Mouse (Mus musculus) liver, adult 2 months (tissue): Measurements from ENCODE around the gene Zfp750. TPM values are rescaled to one million over a fixed set of nuclear protein-coding genes. Genes with fewer than 3 reads are reported as not detected.

Experiments
- DNase-seq: peaks from one replicate; pipeline ENCODE4 v3.0.0-alpha.2; 2011; ENCODE audit warnings: low read depth, low spot score; ENCODE audit errors: extremely low read depth
- H3K27ac ChIP-seq: fragments of 200-500 bp; replicated peaks from 2 replicates; pipeline ENCODE4 v1.5.1; 2012; ENCODE audit warnings: low read depth, mild to moderate bottlenecking, control low read depth, inconsistent platforms, low read length; ENCODE audit not compliant: insufficient read depth
- H3K27me3 ChIP-seq: fragments of 200-500 bp; 2 replicates; pipeline ENCODE4 v1.6.1; 2012; ENCODE audit warnings: mild to moderate bottlenecking, moderate library complexity, low read length, inconsistent platforms; ENCODE audit not compliant: control insufficient read depth, insufficient read depth
- H3K36me3 ChIP-seq: fragments of 200-500 bp; 2 replicates; pipeline ENCODE4 v1.6.1; 2012; ENCODE audit warnings: low read length, inconsistent platforms; ENCODE audit not compliant: control insufficient read depth, insufficient read depth
- H3K4me1 ChIP-seq: fragments of 200-500 bp; 2 replicates; pipeline ENCODE4 v1.6.1; 2011; ENCODE audit warnings: low read length; ENCODE audit not compliant: control insufficient read depth, insufficient read depth
- H3K4me3 ChIP-seq: fragments of 200-500 bp; 2 replicates; pipeline ENCODE4 v1.5.1; 2011; ENCODE audit warnings: low read depth, mild to moderate bottlenecking, control low read depth, low read length, moderate library complexity; ENCODE audit not compliant: insufficient read depth
- H3K79me2 ChIP-seq: fragments of 200-500 bp; 2 replicates; pipeline ENCODE4 v1.6.1; 2012; ENCODE audit warnings: inconsistent platforms, mild to moderate bottlenecking, low read length, moderate library complexity; ENCODE audit not compliant: control insufficient read depth, insufficient read depth
- H3K9ac ChIP-seq: fragments of 200-500 bp; 2 replicates; pipeline ENCODE4 v1.6.1; 2012; ENCODE audit warnings: low read depth, mild to moderate bottlenecking, control low read depth, inconsistent platforms, low read length
- CTCF ChIP-seq: fragments of 200-500 bp; IDR thresholded peaks from 2 replicates; pipeline ENCODE4 v1.5.1; 2011; ENCODE audit warnings: low read depth, low read length, control low read depth
- POLR2A ChIP-seq: fragments of 200-500 bp; IDR thresholded peaks from 2 replicates; pipeline ENCODE4 v1.6.1; 2011; ENCODE audit warnings: low read length, control low read depth; ENCODE audit not compliant: insufficient read depth; ENCODE audit errors: extremely low read depth
- WGBS: fragments of 180-500 bp; shearing (Covaris S2); methylation state at CpG from one replicate; pipeline ENCODE4 v1.1.7; 2018; 5-methylcytosine and 5-hydroxymethylcytosine counted together
- polyA plus RNA-seq: library from polyadenylated mRNA; depleted of rRNA; stranded (reverse); fragments of >200 nt; gene quantifications from 2 replicates; pipeline ENCODE4 v1.2.3, GENCODE M21; 2012
- total RNA-seq: library from RNA; depleted of rRNA; stranded (reverse); fragments of >200 nt; gene quantifications from 2 replicates; pipeline ENCODE4 v1.2.3, GENCODE M21; 2014

The Zfp750 gene
- total and polyA plus RNA-seq, 2 experiments = 1.0 to 3.5 TPM

DNA sequence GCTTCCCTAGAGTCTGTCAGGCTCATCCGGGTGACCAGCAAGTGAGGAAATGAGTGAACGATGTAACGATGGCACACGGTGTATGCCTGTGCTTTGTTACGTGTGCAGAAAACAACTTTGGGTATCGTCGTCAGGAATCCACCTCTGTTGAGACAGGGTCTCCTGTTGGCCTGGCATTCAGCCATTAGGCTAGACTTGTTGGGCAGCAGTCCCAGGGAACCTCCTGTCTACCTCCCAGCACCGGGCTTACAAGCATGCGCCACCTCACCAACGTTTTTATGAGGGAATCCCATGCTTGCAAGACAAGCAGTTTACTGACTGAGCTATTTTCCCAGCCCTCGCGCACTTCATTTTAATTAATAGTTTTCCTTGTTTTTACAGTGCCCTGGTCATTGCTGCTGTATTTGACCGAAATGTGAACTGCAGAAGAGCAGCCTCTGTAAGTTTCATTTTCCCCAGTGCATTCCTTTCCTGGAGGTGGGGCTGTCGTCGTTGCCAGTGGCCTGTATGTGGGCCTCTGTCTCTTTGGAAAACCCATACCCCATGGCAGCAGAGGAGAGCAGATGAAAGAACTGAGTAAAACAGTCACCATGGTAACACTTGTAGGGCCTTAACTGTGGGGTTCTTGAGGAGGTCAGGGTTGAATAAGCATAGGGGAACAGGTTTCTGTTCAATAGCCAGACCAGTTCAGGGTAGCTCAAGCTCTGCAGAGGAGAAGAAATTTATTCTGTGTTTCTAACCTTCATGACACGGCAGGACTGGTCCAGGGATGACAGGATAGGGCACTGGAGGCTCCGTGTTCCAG, 30.9 kb upstream of the Zfp750 start:
- no peaks in the 10 kb centered on the region for H3K27me3 ChIP-seq
- no peaks in the 10 kb centered on the region for H3K36me3 ChIP-seq
- H3K4me1 ChIP-seq = peaks cover 11% of the 10 kb centered on the region; the same call in 1 of the 2 replicates
- peak overlapping the region; percentile 15 for H3K27ac ChIP-seq
- H3K4me3 ChIP-seq = no peak overlapping the region
- no peak for DNase-seq
- no peaks in the 10 kb centered on the region for H3K79me2 ChIP-seq
- WGBS = 71% methylated on average over 17 of the region's 17 CpGs
- TF ChIP-seq CTCF = no peak
- TF ChIP-seq POLR2A = no peak
- H3K9ac ChIP-seq = no peak overlapping the region

DNA sequence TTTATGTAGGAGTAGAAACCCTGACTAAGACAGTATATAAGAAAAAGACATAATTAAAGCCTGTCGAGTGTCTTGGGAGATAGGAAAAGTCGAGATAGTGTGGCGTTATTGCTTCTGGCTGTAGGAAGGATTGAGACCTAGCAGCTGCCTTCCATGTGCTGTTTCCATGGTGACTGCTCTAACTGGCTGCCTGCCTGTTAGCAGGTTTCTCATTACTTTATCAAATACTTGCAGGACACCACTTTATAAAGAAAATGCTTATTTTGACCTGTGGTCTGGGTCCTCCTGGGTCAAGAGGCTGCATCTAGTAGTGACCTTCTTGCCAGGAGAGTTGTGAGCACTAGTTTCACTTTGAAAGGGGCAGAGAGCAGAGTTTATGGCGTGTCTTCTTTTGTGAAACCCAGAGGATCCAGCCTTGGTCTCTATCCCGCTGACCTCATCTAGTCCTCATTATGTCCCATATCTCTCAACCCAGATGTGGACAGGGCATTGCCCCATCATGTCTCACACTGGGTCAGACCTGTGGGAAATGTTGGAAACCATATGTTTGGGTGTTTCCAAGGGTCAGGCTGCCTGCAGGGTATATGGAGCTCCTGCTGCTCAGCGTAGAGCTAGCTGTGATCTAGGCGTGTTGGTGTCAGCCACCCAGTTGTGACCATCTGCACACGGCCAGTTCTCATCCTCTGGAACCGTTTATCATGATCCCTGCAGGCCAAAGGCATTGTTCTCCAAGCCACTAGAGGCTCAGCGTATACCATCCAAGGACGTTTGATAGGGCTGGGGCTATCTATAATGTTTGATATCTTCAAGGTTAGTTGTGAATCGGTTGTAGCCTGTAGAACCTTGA, 30.1 kb upstream of the Zfp750 start:
- H3K4me3 ChIP-seq = no peak overlapping the region
- H3K36me3 ChIP-seq = no peaks in the 10 kb centered on the region
- WGBS = 73% methylated on average over 12 of the region's 12 CpGs
- TF ChIP-seq POLR2A (no peak), CTCF (no peak)
- H3K27ac ChIP-seq = no peak overlapping the region; the same call in 1 of the 2 replicates
- H3K79me2 ChIP-seq = no peaks in the 10 kb centered on the region
- no peak overlapping the region for H3K9ac ChIP-seq
- DNase-seq = no peak
- H3K4me1 ChIP-seq = peaks cover 11% of the 10 kb centered on the region; the same call in 1 of the 2 replicates
- no peaks in the 10 kb centered on the region for H3K27me3 ChIP-seq

DNA sequence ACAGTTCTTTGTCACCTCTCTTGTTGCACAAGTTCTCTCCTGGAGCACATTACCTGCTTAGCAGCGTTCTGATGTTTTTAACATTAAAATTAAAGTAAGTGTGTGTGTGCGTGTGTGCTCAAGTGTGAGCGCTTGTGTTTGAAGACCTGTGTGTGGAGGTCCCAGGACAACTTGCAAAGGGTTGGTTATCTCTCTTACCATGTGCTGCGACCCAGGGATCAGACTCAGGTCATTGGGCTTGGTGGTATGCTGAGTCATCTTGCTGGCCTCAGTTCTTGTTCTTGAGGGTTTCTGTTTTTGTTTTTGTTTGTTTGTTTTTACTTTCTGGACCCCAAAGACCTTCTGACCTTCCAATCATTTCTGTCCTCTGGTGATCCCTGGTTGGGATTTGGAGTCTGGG, 28.8 kb upstream of the Zfp750 start:
- no peak overlapping the region for H3K27ac ChIP-seq
- H3K27me3 ChIP-seq = no peaks in the 10 kb centered on the region
- H3K36me3 ChIP-seq = no peaks in the 10 kb centered on the region
- H3K4me1 ChIP-seq = peaks cover 22% of the 10 kb centered on the region
- no peak for DNase-seq
- no peaks in the 10 kb centered on the region for H3K79me2 ChIP-seq
- 91% methylated on average over 4 of the region's 4 CpGs for WGBS
- no peak for TF ChIP-seq CTCF
- TF ChIP-seq POLR2A = no peak
- H3K9ac ChIP-seq = no peak overlapping the region
- H3K4me3 ChIP-seq = no peak overlapping the region

DNA sequence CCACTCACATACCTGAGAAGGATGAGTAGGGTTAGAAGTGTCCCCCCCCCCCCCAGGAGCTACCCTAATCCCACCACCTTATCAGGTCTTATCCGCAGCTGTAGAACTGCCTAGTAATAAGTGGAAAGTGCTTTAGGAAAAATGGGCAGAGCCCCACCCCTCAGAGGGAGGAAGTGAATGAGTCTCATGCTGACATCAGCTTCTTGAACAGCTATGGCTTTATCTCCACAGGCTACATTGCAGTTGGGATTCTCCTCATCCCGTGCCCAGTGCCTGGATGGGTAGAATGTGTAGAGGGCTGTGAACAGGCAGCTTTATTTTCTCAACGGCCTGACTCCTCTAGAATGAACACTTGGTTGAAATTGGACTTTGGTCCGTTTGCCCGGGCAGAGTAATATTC, 28.1 kb upstream of the Zfp750 start:
- no peaks in the 10 kb centered on the region for H3K79me2 ChIP-seq
- no peaks in the 10 kb centered on the region for H3K27me3 ChIP-seq
- WGBS = 68% methylated on average over 5 of the region's 5 CpGs
- DNase-seq = no peak
- H3K27ac ChIP-seq = no peak overlapping the region
- TF ChIP-seq CTCF (no peak), POLR2A (no peak)
- no peaks in the 10 kb centered on the region for H3K36me3 ChIP-seq
- H3K9ac ChIP-seq = no peak overlapping the region
- peaks cover 22% of the 10 kb centered on the region for H3K4me1 ChIP-seq
- H3K4me3 ChIP-seq = no peak overlapping the region

DNA sequence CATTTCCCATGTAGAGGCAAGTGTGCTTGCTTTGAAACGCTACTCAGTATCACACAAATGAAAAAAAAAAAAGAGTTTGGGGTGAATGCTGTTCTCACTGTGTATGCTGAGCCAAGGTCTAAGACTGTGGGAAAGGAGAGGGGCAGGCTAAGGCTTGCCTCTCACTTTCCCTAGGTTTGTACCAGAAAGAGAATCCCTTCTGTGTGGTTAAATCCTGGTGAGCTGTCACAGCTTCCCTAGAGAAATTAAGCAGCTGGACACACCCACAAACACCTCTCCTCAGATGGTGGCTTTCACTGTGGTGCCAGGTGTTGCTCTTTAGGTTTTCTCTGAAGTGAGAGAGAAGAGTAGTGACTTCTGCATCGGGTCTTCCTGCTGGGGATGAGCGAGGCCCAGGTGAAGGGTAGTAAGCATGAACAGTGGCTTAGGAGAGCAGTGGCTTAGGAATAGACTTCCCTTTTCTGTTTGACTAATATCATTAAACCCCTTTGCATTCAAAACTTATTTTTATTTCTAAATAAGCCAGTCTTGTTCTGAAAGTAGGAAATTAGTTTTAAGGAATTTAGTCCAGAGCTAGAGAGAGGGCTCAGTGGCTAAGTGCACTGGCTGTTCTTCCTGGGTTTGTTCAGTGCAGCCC, 26.4 kb upstream of the Zfp750 start:
- H3K79me2 ChIP-seq = no peaks in the 10 kb centered on the region
- H3K27ac ChIP-seq = no peak overlapping the region
- TF ChIP-seq CTCF (no peak), POLR2A (no peak)
- no peak overlapping the region for H3K9ac ChIP-seq
- no peaks in the 10 kb centered on the region for H3K27me3 ChIP-seq
- H3K4me3 ChIP-seq = no peak overlapping the region
- WGBS = 88% methylated on average over 3 of the region's 3 CpGs
- no peak for DNase-seq
- H3K36me3 ChIP-seq = no peaks in the 10 kb centered on the region
- H3K4me1 ChIP-seq = peaks cover 16% of the 10 kb centered on the region
